Mouse (Mus musculus): ENCODE measurements around the gene Slc6a13.

- TF ChIP-seq CTCF (IDR thresholded peaks at IDR 0.05; ENCODE audit: insufficient read depth, low read depth, low read length) (no peak), POLR2A (IDR thresholded peaks at IDR 0.05; ENCODE audit: insufficient read depth, low read depth, low read length) (no peak)
These were observed 63.9 kb downstream of the Slc6a13 start for GRCm38 (mm10) chr6:121363956-121364355.

Measured in olfactory bulb, adult 2 months (tissue).